Mouse (Mus musculus): ENCODE results near the gene Foxred2.

Gene Foxred2

DNA sequence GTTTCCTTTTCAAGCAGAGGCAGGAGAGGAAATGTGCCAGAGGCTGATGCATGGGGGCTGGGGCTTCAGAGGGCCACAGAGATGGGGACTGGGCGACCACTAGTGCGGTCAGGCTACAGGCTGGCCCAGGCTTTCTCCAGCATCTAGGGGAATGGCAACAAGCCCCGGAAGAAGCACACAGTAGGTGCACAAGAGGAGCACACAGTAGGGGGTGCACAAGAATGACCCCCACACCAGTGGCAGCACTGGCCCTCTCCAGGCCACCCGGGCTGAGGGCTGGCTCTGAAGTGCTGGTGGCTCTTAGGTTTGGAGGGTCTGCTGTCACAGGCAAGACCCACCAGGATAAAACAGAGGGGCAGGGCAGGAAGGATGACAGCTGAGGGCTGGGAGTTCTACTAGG is 41.2 kb downstream of the Foxred2 start:
- DNase-seq (ENCODE audit: low read depth, low spot score): no peak

DNA sequence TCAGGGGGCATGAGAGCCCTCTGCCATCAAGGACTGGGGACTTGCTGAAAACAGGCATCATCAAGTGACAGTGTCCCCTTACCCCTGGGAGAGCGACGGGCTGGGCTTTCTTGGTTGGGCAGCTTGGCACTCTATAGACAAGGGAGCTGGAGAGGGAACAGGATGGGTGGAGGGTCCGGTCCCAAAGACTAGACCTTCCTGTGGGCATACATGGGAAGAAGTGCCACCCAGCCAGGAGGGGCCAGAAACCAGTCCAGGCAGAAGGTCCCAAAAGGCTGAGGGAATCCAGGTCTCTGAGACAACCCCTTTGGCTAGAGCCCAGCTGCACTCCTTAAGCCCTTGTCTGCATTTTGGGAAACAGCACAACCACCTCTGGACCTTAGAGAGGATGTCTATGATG is 42.0 kb downstream of the Foxred2 start:
- no peak for DNase-seq (ENCODE audit: low read depth, low spot score)

- no peak for DNase-seq (ENCODE audit: low read depth, low spot score)
These were observed 43.5 kb downstream of the Foxred2 start for GRCm38 (mm10) chr15:77913054-77913453.

DNA sequence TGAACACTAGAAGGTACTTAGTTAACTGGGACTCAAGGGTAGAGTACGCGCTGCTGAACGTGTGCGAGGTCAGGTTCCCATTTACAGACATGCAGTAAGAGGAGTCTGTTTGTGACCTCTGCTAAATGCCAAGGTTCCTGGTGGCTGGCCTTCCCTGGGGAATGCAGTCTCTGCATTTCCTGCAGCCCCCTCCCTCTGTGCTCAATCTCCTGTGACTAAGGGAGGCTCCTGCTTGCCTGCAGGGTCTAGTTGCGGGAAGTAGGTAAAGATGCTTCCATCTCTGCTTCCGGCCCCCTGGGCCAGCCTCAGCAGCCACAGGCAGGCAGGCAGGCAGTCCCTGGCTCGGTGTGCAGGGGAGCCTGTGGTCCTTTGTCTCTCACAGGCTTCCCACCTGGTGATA is 43.9 kb downstream of the Foxred2 start:
- no peak for DNase-seq (ENCODE audit: low read depth, low spot score)

DNA sequence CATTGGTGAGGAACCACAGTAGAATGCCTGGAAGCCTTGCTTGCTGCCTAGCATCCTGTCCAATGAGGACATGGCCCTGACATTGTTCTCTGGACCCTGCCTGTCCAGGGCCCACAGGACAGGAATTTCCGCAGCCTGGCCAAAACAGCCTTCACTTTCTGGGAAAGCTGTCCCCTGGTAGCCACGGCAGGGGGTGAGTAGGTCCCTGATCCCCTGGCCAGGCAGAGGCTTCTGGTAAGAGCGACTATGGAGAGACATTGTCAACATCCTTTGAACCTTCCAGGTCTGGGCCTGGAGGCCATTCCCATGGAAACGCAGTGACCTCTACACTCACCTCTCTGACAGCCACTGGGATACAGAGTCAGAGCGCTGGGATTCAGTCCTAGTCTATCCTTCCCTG is 44.5 kb downstream of the Foxred2 start:
- no peak for DNase-seq (ENCODE audit: low read depth, low spot score)

DNA sequence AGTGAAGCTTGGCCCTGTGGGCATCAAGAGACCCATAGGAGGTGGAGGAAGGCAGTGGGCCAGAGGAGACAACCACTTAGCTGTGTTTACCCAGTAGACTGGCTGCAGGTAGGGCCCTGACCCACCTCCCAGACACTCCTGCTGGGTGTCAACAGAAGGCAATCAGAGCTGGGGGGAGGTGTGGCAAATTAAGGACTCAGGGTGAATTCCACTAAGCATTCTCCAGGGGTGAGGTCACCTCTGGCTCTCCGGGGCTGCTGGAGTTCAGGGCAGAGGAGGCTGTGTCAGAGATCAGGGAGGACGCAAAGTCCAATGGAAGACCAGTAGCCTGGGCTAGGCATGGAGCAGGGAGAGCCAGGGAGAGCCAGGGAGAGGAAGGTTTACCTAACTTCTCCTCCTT is 45.5 kb downstream of the Foxred2 start:
- no peak for DNase-seq (ENCODE audit: low read depth, low spot score)

DNA sequence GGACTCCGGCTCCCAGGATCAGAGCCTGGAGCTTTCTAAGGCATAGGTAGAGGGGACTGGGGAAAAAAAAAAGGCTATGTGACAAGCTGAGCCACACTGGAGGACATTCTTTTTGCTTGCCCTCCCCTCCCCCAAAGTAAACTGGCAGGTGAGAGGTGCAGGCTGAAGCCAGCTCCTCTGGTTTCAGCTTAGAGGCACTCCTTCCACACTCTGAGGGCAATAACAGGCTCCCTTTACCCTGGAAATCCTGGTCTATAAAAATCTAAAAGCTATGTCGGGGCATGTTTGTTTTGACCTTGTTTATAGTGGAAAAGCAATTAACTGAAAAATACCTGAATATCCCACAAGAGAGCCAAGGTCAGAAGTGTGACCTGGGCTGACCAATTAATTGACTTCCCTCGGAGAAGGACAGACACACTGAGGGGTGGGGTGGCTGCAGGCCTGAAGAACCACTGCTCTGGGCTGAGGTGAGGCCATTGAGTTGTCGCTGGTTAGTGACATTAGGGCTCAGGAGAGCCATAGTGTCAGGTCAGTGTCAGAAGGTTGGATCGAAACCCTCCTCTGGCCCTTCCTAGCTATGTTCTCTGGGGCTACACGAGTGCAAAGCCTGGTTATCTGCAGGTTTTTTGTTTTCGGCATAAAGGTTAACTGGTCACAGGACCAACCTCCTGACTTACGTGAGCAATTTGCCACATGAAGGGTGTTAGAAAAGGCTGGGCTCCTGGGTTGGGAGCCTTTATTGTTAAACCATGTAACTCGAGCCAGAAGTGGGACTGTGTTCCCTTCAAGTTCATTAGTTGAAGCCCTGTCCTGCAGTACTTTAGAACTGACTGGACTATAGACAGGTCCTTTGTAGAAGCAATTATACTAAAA is 48.6 kb downstream of the Foxred2 start:
- DNase-seq (ENCODE audit: low read depth, low spot score): no peak

DNA sequence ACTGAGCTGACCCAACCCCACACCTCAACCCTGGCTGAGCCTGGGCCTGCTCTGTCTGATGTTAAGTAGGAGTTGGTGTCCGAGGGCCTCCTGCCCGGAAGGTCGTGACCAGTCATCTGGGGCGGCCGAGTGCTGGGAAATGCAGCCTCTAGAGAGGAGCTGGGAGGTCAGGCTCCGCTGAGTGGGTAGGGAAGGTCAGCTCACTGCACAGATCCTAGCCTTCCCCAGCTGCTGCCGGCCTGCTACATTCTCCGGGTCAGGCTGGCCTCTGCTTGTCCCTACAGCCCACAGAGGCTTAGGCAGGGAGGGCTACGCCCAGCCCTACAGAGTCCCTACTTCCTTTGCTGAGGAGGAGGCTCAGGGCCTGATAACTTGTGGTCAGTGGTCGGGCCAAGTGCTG is 50.0 kb downstream of the Foxred2 start:
- DNase-seq (ENCODE audit: low read depth, low spot score): no peak

DNA sequence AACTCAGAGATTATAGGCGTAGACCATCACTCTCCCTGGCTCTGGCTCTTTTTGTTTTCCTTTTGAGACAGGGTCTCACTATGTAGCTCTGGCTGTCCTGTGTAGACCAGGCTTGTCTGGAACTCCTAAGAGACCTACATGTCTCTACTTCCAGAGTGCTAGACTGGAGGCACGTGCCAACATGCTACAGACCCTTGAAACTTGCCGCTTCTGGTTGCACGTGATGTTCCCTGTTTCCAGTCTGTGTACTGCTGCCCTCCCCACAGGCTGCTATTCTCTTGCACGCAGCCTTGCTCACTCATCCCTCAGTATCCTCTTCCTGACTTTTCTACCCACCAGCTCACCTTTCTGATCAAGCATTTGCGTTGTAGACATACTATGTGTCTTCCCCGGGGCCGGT is 50.4 kb downstream of the Foxred2 start:
- no peak for DNase-seq (ENCODE audit: low read depth, low spot score)

GRCm38 (mm10) chr15:77905275-77905970 is 51.1 kb downstream of the Foxred2 start:
- no peak for DNase-seq (ENCODE audit: low read depth, low spot score)

DNA sequence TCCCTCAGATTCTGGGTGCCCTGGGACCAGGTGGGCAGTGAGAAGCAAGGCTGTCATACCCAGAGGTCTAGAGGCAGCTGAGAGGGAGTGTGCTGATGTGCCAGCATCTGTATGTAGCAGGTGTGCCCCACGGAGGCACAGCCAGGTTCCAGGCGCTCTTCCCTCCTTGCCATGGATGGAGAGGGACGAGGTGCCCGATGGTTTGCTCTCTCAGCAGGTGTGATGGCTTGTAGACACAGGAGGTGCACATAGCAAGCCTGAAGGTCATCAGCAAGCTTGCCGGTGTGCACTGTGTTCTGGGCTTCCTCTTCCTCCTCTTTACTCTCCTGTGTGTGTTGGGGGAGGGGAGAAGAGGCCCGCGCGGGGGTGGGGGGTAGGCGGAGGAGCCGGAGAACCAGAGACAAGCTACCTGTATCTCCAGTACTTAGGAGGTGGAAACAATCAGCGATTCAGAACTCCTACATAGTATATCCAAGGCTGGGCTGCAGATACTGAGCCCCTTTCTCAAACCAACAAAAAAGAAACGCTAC is 52.1 kb downstream of the Foxred2 start:
- DNase-seq (ENCODE audit: low read depth, low spot score): no peak

DNA sequence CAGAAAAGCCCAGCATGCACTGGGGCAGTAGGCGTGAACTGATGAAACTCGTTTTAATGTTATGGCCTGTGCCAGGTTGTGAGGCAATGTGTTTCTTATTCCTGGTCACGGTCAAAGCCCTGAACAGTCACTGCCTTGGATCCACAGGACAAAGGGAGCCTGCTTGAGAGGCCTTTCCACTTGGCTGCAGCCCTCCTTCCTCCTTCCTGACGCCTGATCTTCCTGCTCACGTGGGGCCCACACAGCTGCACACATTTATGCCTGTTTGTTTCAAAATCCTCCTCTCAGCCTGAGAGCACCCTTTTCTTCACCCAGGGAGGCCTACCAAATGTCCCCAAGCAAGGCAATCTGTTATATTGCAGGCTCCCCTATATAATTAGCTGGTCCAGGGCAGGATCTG is 53.3 kb downstream of the Foxred2 start:
- DNase-seq (ENCODE audit: low read depth, low spot score): no peak

- DNase-seq (ENCODE audit: low read depth, low spot score): no peak
These were observed 61.6 kb downstream of the Foxred2 start for GRCm38 (mm10) chr15:77894926-77895325.

DNA sequence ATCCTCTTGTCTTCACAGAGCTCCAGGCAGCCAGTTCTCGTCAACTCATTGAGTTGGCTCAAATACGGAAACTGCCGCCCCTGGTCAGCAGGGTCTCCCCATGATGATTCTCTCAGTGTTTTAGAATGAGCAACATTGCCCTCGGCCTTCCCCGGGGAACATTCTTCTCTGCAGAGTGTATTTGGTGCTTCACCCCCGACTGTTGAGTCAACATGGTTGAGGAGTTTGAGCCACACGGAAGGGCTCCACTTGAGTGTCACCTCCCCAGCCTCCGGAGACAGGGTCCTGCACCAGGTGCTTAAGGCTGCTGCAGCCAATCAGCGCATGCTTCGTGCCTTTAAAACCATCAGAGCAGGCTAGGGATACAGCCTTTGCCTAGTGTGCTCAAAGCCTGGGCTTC is 63.2 kb downstream of the Foxred2 start:
- DNase-seq (ENCODE audit: low read depth, low spot score): no peak

DNA sequence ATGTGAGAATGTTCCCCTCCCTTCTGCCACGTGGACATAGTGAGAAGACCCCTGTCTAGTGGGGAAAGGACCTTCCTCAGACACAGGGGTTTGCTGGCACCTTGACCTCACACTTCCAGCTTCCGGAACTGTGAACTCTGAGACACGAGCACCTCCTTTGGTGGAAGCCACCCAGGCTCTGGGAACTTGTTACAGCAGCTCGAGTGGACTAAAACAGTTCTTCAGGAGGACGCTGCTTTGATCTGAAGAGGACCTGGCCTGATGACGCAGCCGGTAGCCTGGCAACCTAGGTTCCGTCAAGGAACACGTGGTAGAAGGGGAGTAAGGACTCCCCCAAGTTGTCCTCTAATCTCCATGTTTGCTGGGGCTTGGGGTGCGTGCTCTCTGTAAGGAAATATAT is 64.1 kb downstream of the Foxred2 start:
- no peak for DNase-seq (ENCODE audit: low read depth, low spot score)

DNA sequence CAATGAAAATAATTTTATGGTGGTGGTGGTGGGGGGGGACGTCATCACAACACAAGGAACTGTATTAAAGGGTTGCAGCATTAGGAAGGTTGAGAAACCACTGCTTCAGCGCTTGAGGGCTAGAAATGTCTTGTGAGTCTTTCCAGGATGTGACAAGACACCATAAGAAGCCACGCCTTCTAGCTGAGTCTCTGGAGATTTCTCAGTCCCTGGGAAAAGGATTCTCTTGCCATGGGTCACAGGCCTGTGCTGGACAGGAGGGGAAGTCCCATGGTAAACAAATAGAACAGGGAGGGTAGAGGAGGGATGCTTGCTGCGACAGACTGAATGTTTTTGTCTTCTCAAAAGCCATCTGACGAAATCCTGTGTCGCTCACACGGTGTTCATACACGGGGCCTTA is 64.8 kb downstream of the Foxred2 start:
- DNase-seq (ENCODE audit: low read depth, low spot score): no peak

Data from c-Kit-negative CD71-positive TER-119-positive erythroid progenitor cells, embryonic 14.5 days (primary cell).